Mouse (Mus musculus) embryonic fibroblast, embryonic 13.5 days (primary cell): ENCODE data around the gene Zfyve27.

Source experiments
- CTCF ChIP-seq: IDR thresholded peaks from 2 replicates; pipeline ENCODE4 v1.5.1; 2011; ENCODE audit warnings: mild to moderate bottlenecking, control low read depth, low read length, moderate library complexity, borderline replicate concordance; ENCODE audit not compliant: insufficient read depth
- POLR2A ChIP-seq: IDR thresholded peaks from 2 replicates; pipeline ENCODE4 v1.6.1; 2011; ENCODE audit warnings: low read depth, mild to moderate bottlenecking, control low read depth, low read length, moderate library complexity

- TF ChIP-seq CTCF (no peak), POLR2A (no peak)
Measured at GRCm38 (mm10) chr19:42145731-42146130, 18.0 kb upstream of the Zfyve27 start.
